Mouse (Mus musculus): ENCODE measurements around the gene Taf13.

GRCm38 (mm10) chr3:108570813-108571212 lies 685 bp upstream of the Taf13 start:
- no peak for TF ChIP-seq POLR2A (IDR thresholded peaks at IDR 0.05; ENCODE audit: low read depth, low read length)
- TF ChIP-seq CTCF (IDR thresholded peaks at IDR 0.05; ENCODE audit: extremely low read depth, insufficient read depth, insufficient read length, insufficient replicate concordance): no peak
